Mouse (Mus musculus): ENCODE data around the gene Rhoh. TPM values are rescaled to one million over a fixed set of nuclear protein-coding genes. Genes with fewer than 3 reads are reported as not detected.

The Rhoh gene
- polyA plus RNA-seq, 1 experiment from 2014 or later, result 0.52 TPM

DNA sequence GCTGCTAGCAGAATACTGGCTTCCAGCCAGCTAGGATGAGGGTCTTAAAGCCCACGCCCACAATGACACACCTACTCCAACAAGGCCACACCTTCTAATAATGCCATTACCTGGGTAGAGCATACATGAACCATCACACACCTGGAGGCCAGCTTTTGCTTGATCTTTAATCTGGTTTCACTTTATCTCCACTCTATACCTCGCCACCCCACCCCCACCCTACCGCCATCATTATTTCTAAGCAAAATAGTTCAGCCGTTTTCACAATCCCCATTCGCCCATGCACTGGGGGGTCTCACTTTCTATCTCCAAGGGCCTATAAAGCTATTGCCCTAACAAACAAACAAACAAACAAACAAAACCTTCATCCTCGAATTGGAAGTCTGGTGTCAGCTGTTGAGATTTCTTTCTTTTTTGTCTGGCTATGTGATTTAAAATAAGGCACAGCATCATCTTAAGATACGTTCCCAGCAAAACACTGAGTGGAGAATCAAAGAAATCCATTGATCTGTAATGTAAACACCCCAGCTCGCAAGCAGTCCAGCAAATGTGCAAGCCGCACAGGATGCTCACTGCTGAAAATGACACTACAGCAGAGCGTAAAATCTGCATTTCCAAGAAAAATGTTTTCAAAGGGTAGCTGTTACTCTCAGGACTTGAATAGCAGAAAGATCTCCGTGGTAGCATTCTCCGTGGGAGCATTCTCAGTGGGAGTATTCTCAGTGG is 59.9 kb downstream of the Rhoh start:
- Histone ChIP-seq H3K4me3 (no peak overlapping the region), H3K27ac (no peak overlapping the region), H3K4me1 (replicated peaks) (peaks cover 13% of the 10 kb centered on the region), H3K36me3 (no peaks in the 10 kb centered on the region), H3K27me3 (ENCODE audit: insufficient read depth, poor library complexity, severe bottlenecking) (no peaks in the 10 kb centered on the region), H3K9me3 (no peaks in the 10 kb centered on the region)
- DNase-seq (ENCODE audit: low spot score), result no peak
- 86% methylated on average over 12 of the region's 12 CpGs for WGBS

DNA sequence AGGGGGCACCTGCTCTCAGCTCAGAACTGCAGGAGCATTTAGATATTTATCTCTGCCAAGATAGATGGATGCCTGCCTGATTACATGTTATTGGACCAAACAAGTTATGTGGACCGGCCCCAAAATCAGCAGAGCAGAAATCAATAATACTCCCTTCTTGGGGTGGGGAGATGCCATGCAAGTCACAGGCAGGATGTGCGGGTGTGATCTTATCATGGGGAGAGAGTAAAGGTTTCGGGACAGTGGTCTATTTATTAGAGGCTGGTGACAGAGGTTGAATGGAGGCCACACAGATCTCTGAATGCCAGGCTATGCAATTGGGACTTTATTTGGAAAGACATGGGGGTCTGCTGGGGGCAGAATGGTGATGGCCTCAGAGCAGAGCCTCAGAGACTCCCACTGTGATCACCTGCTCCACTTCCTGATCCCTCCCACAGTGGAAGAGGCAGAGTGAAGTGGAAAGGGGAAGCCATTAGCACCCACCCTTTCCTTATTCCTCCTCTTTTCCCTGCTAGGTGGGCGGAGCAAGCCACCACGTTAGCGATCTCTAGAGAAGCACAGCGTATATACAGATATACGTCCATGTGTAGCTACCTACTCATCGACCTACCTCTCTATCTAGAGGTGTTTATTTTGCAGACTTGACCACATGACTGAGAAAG is 60.6 kb downstream of the Rhoh start:
- Histone ChIP-seq H3K4me1 (replicated peaks) (peaks cover 13% of the 10 kb centered on the region), H3K27ac (no peak overlapping the region), H3K9me3 (no peaks in the 10 kb centered on the region), H3K36me3 (no peaks in the 10 kb centered on the region), H3K4me3 (no peak overlapping the region), H3K27me3 (ENCODE audit: insufficient read depth, poor library complexity, severe bottlenecking) (no peaks in the 10 kb centered on the region)
- 79% methylated on average over 9 of the region's 9 CpGs for WGBS
- no peak for DNase-seq (ENCODE audit: low spot score)

DNA sequence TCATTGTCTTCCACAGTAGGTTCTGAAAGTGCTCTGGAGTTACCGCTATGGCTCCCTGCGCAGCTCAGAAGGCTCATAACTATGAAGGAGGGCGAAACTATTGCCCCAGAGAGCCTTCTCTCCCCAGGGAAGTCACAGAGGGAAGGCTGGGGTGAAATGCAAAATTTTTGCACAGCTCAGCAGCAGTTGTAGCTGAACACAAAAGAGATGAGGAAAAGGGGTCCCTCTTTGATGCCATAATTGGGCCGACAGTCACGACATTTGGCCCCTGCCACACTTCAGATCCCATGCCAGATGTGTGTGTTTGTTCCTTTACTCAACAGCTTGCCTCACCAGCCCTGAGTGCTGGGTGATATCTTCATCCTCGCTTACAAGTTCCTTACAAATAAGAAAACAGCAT is 65.7 kb downstream of the Rhoh start:
- Histone ChIP-seq H3K27ac (no peak overlapping the region), H3K4me3 (no peak overlapping the region), H3K36me3 (no peaks in the 10 kb centered on the region), H3K27me3 (ENCODE audit: insufficient read depth, poor library complexity, severe bottlenecking) (no peaks in the 10 kb centered on the region), H3K4me1 (replicated peaks) (no peaks in the 10 kb centered on the region), H3K9me3 (no peaks in the 10 kb centered on the region)
- WGBS, result 85% methylated on average over 6 of the region's 6 CpGs
- DNase-seq (ENCODE audit: low spot score), result no peak

DNA sequence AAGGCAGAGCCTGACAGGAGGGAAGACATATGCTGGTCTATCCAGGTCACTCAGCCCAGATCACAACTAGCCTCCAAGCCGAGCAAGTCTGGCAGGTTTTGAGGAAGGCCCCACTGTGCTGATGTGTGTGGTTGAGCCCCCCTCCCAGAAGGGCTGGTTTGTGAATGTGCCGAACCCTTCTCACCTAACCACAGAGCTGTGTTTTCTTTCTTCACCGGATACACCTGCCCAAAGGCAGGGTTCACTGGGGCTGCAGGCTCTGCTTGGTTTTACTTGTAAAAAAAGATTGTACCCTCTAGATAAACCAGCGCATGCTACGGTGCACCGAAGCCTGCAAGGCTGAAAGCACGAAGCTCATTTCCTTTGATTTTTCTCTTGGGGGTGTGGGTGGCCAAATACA is 68.1 kb downstream of the Rhoh start:
- WGBS, result 81% methylated on average over 7 of the region's 7 CpGs
- no peaks in the 10 kb centered on the region for H3K27me3 ChIP-seq (ENCODE audit: insufficient read depth, poor library complexity, severe bottlenecking)
- no peak overlapping the region for H3K4me3 ChIP-seq
- H3K27ac ChIP-seq, result no peak overlapping the region
- H3K36me3 ChIP-seq, result no peaks in the 10 kb centered on the region
- no peaks in the 10 kb centered on the region for H3K9me3 ChIP-seq
- DNase-seq (ENCODE audit: low spot score), result no peak
- no peaks in the 10 kb centered on the region for H3K4me1 ChIP-seq (replicated peaks)

- Histone ChIP-seq H3K27me3 (ENCODE audit: insufficient read depth, poor library complexity, severe bottlenecking) (no peaks in the 10 kb centered on the region), H3K27ac (no peak overlapping the region), H3K36me3 (no peaks in the 10 kb centered on the region), H3K4me3 (no peak overlapping the region), H3K9me3 (no peaks in the 10 kb centered on the region), H3K4me1 (replicated peaks) (no peaks in the 10 kb centered on the region)
- WGBS, result 75% methylated on average over 4 of the region's 4 CpGs
- DNase-seq (ENCODE audit: low spot score), result no peak
These were observed 69.2 kb downstream of the Rhoh start for GRCm38 (mm10) chr5:65930171-65930570.

DNA sequence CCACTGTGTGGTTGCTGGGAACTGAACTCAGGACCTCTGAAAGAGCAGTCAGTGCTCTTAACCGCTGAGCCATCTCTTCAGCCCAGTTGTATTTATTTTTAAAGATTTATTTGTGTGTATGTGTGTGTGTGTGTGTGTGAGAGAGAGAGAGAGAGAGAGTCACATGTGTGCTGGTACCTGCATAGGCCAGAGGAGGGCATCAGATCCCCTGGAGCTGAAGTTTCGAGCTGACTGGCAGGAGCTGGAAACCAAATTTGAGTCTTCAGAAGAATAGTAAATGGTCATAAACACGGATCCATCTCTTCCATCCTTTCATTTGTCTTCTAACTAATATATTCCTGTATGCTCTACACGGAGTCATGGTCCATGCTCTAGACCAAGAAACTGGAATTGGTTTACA is 72.2 kb downstream of the Rhoh start:
- no peaks in the 10 kb centered on the region for H3K27me3 ChIP-seq (ENCODE audit: insufficient read depth, poor library complexity, severe bottlenecking)
- WGBS, result 88% methylated on average over 4 of the region's 4 CpGs

DNA sequence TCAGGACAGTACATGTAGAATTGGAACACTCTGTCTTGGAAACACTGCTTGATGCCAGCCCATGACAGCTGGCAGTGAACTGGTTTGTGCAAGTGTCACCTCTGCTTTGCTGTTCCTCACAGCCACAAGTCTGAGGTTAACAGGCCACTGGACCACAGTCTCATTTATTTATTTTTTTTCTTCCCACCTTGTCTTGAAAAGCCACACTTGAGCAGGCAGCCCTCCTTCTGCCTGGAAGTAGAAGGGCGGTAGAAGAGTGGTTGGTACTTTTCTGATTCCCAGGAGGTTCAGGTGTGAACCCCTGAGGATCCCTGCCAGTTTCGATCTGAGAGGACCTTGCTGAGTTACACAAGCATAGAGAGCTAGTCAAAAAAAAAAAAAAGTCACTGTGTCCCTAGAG is 72.8 kb downstream of the Rhoh start:
- 86% methylated on average over 2 of the region's 2 CpGs for WGBS

More for the DNA sequence above, 72.2 kb downstream of the Rhoh start:
- H3K4me3 ChIP-seq, result no peak overlapping the region
- no peak overlapping the region for H3K27ac ChIP-seq
- H3K4me1 ChIP-seq (replicated peaks), result peaks cover 4% of the 10 kb centered on the region
- DNase-seq (ENCODE audit: low spot score), result no peak
- H3K9me3 ChIP-seq, result no peaks in the 10 kb centered on the region
- no peaks in the 10 kb centered on the region for H3K36me3 ChIP-seq

GRCm38 (mm10) chr5:65934783-65935182 is 73.8 kb downstream of the Rhoh start, which contains the start of gene Chrna9:
Chrna9 (plus strand) TSS chr5:65934921.
- H3K4me3 ChIP-seq, result no peak within 1 kb of the TSS
- no peaks in the 10 kb centered on the region for H3K27me3 ChIP-seq (ENCODE audit: insufficient read depth, poor library complexity, severe bottlenecking)
- H3K36me3 ChIP-seq, result no peaks in the 10 kb centered on the region
- no peak within 1 kb of the TSS for H3K27ac ChIP-seq
- 87% methylated on average over 5 of the region's 5 CpGs for WGBS
- H3K4me1 ChIP-seq (replicated peaks), result peaks cover 4% of the 10 kb centered on the region
- DNase-seq (ENCODE audit: low spot score), result no peak
- H3K9me3 ChIP-seq, result no peaks in the 10 kb centered on the region

More for the DNA sequence above, 72.8 kb downstream of the Rhoh start:
- no peaks in the 10 kb centered on the region for H3K36me3 ChIP-seq
- H3K27ac ChIP-seq, result no peak overlapping the region
- no peak overlapping the region for H3K4me3 ChIP-seq
- peaks cover 4% of the 10 kb centered on the region for H3K4me1 ChIP-seq (replicated peaks)
- DNase-seq (ENCODE audit: low spot score), result no peak
- H3K9me3 ChIP-seq, result no peaks in the 10 kb centered on the region
- no peaks in the 10 kb centered on the region for H3K27me3 ChIP-seq (ENCODE audit: insufficient read depth, poor library complexity, severe bottlenecking)

GRCm38 (mm10) chr5:65937011-65937726 is 76.2 kb downstream of the Rhoh start:
- Histone ChIP-seq H3K9me3 (no peaks in the 10 kb centered on the region), H3K27me3 (ENCODE audit: insufficient read depth, poor library complexity, severe bottlenecking) (no peaks in the 10 kb centered on the region), H3K4me1 (replicated peaks) (peaks cover 4% of the 10 kb centered on the region), H3K27ac (no peak overlapping the region), H3K4me3 (no peak overlapping the region), H3K36me3 (no peaks in the 10 kb centered on the region)
- no peak for DNase-seq (ENCODE audit: low spot score)
- 73% methylated on average over 11 of the region's 11 CpGs for WGBS

- Histone ChIP-seq H3K9me3 (no peaks in the 10 kb centered on the region), H3K27me3 (ENCODE audit: insufficient read depth, poor library complexity, severe bottlenecking) (no peaks in the 10 kb centered on the region), H3K4me3 (no peak overlapping the region), H3K4me1 (replicated peaks) (peaks cover 4% of the 10 kb centered on the region), H3K27ac (no peak overlapping the region), H3K36me3 (no peaks in the 10 kb centered on the region)
- DNase-seq (ENCODE audit: low spot score), result peak; percentile 81
- 58% methylated on average over 9 of the region's 9 CpGs for WGBS
These were observed 77.1 kb downstream of the Rhoh start for GRCm38 (mm10) chr5:65937998-65938715.

DNA sequence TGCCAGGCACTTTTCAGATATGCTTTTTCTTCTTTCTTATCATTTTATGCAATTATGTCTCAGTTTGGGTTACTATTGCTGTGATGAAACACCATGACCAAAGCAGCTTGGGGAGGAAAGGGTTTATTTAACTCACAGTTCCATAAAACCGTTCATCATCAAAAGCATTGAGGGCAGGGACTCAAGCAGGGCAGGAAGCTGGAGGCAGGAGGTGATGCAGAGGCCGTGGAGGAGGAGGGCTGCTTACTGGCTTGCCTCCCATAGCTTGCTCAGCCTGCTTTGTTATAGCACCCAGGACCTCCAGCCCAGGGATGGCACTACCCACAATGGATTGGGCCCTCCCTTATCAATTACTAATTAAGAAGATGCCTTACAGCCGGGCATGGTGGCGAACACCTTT is 80.1 kb downstream of the Rhoh start:
- Histone ChIP-seq H3K4me3 (no peak overlapping the region), H3K27ac (no peak overlapping the region), H3K27me3 (ENCODE audit: insufficient read depth, poor library complexity, severe bottlenecking) (no peaks in the 10 kb centered on the region), H3K9me3 (no peaks in the 10 kb centered on the region), H3K36me3 (no peaks in the 10 kb centered on the region), H3K4me1 (replicated peaks) (peaks cover 4% of the 10 kb centered on the region)
- WGBS, result 81% methylated on average over 4 of the region's 4 CpGs
- no peak for DNase-seq (ENCODE audit: low spot score)

Data from hindbrain, embryonic 10.5 days (tissue).